Mouse (Mus musculus) myocyte (in vitro differentiated cells): ENCODE measurements around the gene Plxna4. TPM values are rescaled to one million over a fixed set of nuclear protein-coding genes. Genes with fewer than 3 reads are reported as not detected.

Source experiments
- H3K27me3 ChIP-seq: one replicate; pipeline ENCODE4 v1.6.1; 2011; ENCODE audit not compliant: control insufficient read depth, insufficient read depth, insufficient read length
- H3K36me3 ChIP-seq: one replicate; pipeline ENCODE4 v1.6.1; 2011; ENCODE audit not compliant: control insufficient read depth, insufficient read depth
- H3K4me2 ChIP-seq: one replicate; pipeline ENCODE4 v1.6.1; 2011; ENCODE audit warnings: low read depth, control low read depth
- H3K4me3 ChIP-seq: one replicate; pipeline ENCODE4 v1.5.1; 2011; ENCODE audit warnings: mild to moderate bottlenecking, control low read depth, moderate library complexity
- H3K79me2 ChIP-seq: one replicate; pipeline ENCODE4 v1.6.1; 2011; ENCODE audit not compliant: control insufficient read depth, insufficient read depth
- H3ac ChIP-seq: one replicate; pipeline ENCODE4 v1.6.1; 2011; ENCODE audit not compliant: control insufficient read depth, insufficient read length
- CEBPB ChIP-seq: IDR thresholded peaks from 2 replicates; pipeline ENCODE4 v1.6.1; 2011; ENCODE audit warnings: mild to moderate bottlenecking, moderate library complexity; ENCODE audit not compliant: poor library complexity, insufficient read depth, severe bottlenecking
- E2F4 ChIP-seq: IDR thresholded peaks from one replicate; pipeline ENCODE4 v1.6.1; 2011; ENCODE audit warnings: mild to moderate bottlenecking, control low read depth, moderate library complexity; ENCODE audit not compliant: insufficient read depth
- MAX ChIP-seq: IDR thresholded peaks from one replicate; pipeline ENCODE4 v1.6.1; 2011; ENCODE audit warnings: low read depth, mild to moderate bottlenecking, control low read depth
- MYOD1 ChIP-seq, 3 experiments: IDR thresholded peaks; one replicate each; pipeline ENCODE4 v1.6.1; 2011; ENCODE audit warnings: control low read depth in 2 of 3, low read depth in 2 of 3, mild to moderate bottlenecking in 2 of 3, moderate library complexity in 1 of 3; ENCODE audit not compliant: insufficient read length in 2 of 3, control insufficient read depth in 1 of 3
- MYOG ChIP-seq, 3 experiments: IDR thresholded peaks; one replicate each; pipeline ENCODE4 v1.6.1; 2011; ENCODE audit warnings: control low read depth in 2 of 3, low read depth in 2 of 3, mild to moderate bottlenecking in 2 of 3; ENCODE audit not compliant: insufficient read length in 2 of 3, control insufficient read depth in 1 of 3, insufficient read depth in 1 of 3
- POLR2A ChIP-seq: IDR thresholded peaks from one replicate; pipeline ENCODE4 v1.6.1; 2011; ENCODE audit warnings: low read depth, mild to moderate bottlenecking, control low read depth, moderate library complexity; ENCODE audit not compliant: insufficient read length
- POLR2AphosphoS2 ChIP-seq: IDR thresholded peaks from one replicate; pipeline ENCODE4 v1.6.1; 2011; ENCODE audit warnings: low read depth, control low read depth; ENCODE audit not compliant: insufficient read length
- REST ChIP-seq: IDR thresholded peaks from one replicate; pipeline ENCODE4 v1.6.1; 2011; ENCODE audit warnings: mild to moderate bottlenecking, control low read depth, moderate library complexity; ENCODE audit not compliant: insufficient read depth, insufficient read length
- SRF ChIP-seq: IDR thresholded peaks from one replicate; pipeline ENCODE4 v1.6.1; 2011; ENCODE audit warnings: low read depth; ENCODE audit not compliant: control insufficient read depth, insufficient read length
- TCF12 ChIP-seq: IDR thresholded peaks from one replicate; pipeline ENCODE4 v1.6.1; 2011; ENCODE audit warnings: mild to moderate bottlenecking, control low read depth; ENCODE audit not compliant: poor library complexity, insufficient read depth, severe bottlenecking
- TCF3 ChIP-seq: IDR thresholded peaks from one replicate; pipeline ENCODE4 v1.6.1; 2011; ENCODE audit warnings: low read depth, control low read depth; ENCODE audit not compliant: insufficient read length
- USF1 ChIP-seq: IDR thresholded peaks from one replicate; pipeline ENCODE4 v1.6.1; 2011; ENCODE audit warnings: low read depth, mild to moderate bottlenecking, control low read depth, moderate library complexity
- polyA plus RNA-seq: library from polyadenylated mRNA; unstranded; fragments of >200 nt; fragmentation: generic; extraction: Trizol; gene quantifications from one replicate; pipeline ENCODE4 v1.2.1, GENCODE M21; 2012; ENCODE audit warnings: missing spikeins

The Plxna4 gene
- polyA plus RNA-seq, 1 experiment, result 0.70 TPM

DNA sequence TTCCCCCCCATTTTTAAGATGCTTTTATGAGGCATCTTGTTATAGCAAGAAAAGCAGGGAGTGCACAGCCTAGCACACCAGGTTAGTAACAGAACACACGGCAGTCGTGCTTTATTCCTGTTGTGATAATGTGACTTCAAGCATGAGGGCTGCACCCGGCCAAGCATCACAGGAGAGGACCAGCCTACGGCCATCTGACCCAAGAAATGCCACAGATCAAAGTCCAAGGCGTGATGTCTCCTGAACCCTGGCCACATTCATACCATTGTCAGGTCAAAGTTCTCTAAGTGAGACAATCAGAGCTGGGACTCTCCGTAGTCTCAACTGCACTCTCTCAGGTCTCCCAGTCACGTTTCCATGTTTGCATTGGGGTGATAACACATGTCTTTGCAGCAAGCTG, 262.1 kb downstream of the Plxna4 start:
- no peak overlapping the region for H3K4me3 ChIP-seq
- H3K27me3 ChIP-seq, result no peaks in the 10 kb centered on the region
- no peaks in the 10 kb centered on the region for H3K36me3 ChIP-seq
- no peaks in the 10 kb centered on the region for H3K79me2 ChIP-seq
- no peak for TF ChIP-seq CEBPB
- no peak for TF ChIP-seq REST
- no peak for TF ChIP-seq TCF12
- TF ChIP-seq MYOD1 (IDR thresholded peaks at IDR 0.05; ENCODE audit: control insufficient read depth in 1 of 3, insufficient read length in 2 of 3, low read depth in 2 of 3), result no peak
- TF ChIP-seq USF1, result no peak
- no peak for TF ChIP-seq MAX
- TF ChIP-seq MYOG (IDR thresholded peaks at IDR 0.05; ENCODE audit: control insufficient read depth in 1 of 3, insufficient read depth in 1 of 3, insufficient read length in 2 of 3, low read depth in 2 of 3), result no peak
- no peak for TF ChIP-seq POLR2A
- no peak for TF ChIP-seq E2F4
- no peak for TF ChIP-seq POLR2AphosphoS2
- TF ChIP-seq TCF3, result no peak
- TF ChIP-seq SRF, result no peak
- H3K4me2 ChIP-seq, result no peak overlapping the region
- no peak overlapping the region for H3ac ChIP-seq

DNA sequence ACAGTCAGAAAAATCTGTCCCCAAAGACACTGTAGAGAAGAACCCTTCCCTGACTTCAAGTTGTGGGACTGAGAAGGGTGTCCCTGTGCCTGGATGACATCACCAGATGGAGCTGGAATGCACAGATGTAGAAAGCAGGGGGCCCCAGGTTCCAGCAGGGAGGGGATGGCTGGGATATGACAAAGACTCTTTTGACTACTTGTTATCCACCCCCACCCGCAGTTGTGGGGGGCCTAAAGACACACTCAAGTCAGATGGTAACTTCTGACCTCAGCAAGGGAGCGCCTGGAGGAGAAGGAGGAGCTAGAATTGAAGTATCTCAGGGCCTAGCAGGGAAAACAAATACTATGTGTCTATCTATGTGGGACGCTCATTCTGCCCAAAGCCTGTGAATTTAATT, 266.8 kb downstream of the Plxna4 start:
- Histone ChIP-seq H3K79me2 (no peaks in the 10 kb centered on the region), H3K27me3 (no peaks in the 10 kb centered on the region), H3K4me3 (no peak overlapping the region), H3ac (no peak overlapping the region), H3K36me3 (no peaks in the 10 kb centered on the region), H3K4me2 (no peak overlapping the region)
- TF ChIP-seq SRF (no peak), POLR2A (no peak), E2F4 (no peak), MAX (no peak), MYOD1 (IDR thresholded peaks at IDR 0.05; ENCODE audit: control insufficient read depth in 1 of 3, insufficient read length in 2 of 3, low read depth in 2 of 3) (no peak), USF1 (no peak), REST (no peak), MYOG (IDR thresholded peaks at IDR 0.05; ENCODE audit: control insufficient read depth in 1 of 3, insufficient read depth in 1 of 3, insufficient read length in 2 of 3, low read depth in 2 of 3) (no peak), TCF3 (no peak)

DNA sequence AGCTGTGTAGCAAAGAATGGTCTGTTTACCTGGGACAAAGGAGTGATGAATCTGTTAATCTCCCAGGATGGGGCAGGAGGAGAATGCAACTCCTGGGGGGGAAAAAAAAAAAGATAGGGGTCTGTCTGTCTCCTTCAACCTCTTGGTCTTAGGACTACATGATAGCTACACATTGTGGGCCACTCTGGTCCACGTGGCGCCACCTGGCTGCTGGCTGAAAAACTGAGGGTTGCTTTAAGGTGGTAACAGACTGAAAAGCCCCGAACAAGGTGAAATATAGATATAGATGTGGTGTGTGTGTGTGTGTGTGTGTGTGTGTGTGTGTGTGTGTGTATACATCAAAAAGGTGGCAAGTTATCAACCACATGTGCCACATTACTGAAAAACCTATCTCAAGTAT, 267.7 kb downstream of the Plxna4 start:
- H3ac ChIP-seq, result no peak overlapping the region
- H3K27me3 ChIP-seq, result no peaks in the 10 kb centered on the region
- TF ChIP-seq REST (no peak), CEBPB (no peak), POLR2A (no peak), MAX (no peak), MYOG (IDR thresholded peaks at IDR 0.05; ENCODE audit: control insufficient read depth in 1 of 3, insufficient read depth in 1 of 3, insufficient read length in 2 of 3, low read depth in 2 of 3) (no peak), USF1 (no peak)
- no peaks in the 10 kb centered on the region for H3K79me2 ChIP-seq
- no peak overlapping the region for H3K4me2 ChIP-seq
- H3K36me3 ChIP-seq, result no peaks in the 10 kb centered on the region
- no peak overlapping the region for H3K4me3 ChIP-seq

DNA sequence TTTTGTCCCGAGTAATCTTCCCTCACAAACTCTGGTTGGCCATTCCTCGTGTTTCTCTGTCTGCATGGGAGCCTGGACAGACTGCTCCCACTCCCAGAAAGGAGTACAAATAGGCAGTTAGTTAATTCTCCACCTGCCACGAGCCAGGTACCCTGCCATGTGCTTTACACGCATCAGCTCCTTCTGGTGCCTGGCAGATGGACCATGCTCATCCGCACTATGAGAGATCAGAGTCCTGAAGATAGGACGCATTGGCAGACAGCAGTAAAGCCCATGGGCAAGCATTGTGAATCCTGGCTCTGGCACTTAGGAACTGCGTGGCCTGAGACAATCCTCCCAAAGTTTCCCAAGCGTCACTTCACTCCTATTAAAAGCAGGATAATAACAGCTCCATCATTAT, 270.5 kb downstream of the Plxna4 start:
- Histone ChIP-seq H3K36me3 (no peaks in the 10 kb centered on the region), H3K79me2 (no peaks in the 10 kb centered on the region), H3K4me3 (no peak overlapping the region), H3K27me3 (no peaks in the 10 kb centered on the region), H3K4me2 (no peak overlapping the region), H3ac (no peak overlapping the region)
- TF ChIP-seq MYOG (IDR thresholded peaks at IDR 0.05; ENCODE audit: control insufficient read depth in 1 of 3, insufficient read depth in 1 of 3, insufficient read length in 2 of 3, low read depth in 2 of 3), result no peak
- no peak for TF ChIP-seq POLR2AphosphoS2
- TF ChIP-seq E2F4, result no peak
- TF ChIP-seq TCF12, result no peak
- no peak for TF ChIP-seq MAX
- no peak for TF ChIP-seq SRF

DNA sequence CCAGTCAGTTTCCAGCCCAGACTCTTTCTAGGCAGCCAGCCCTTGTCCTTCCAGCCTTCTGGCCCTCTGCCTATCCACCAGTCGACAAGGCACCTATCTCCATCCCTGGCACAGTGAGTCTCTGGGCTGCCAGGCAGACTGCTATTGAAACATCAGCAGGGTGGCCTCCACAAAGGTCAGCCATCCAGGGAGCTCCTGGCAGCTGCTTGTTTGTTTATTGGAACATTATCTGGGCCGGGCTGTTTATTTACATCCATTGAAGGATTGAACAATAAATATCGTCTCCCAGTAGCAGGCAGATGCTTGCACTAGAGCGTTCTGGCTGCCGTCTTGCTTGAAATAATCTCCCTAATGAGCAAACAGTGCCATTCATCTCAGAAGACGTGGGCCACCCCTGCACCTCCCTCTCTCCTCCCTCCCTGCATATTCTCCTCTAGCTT, 273.0 kb downstream of the Plxna4 start:
- Histone ChIP-seq H3K27me3 (no peaks in the 10 kb centered on the region), H3K36me3 (no peaks in the 10 kb centered on the region), H3K79me2 (no peaks in the 10 kb centered on the region), H3K4me2 (no peak overlapping the region), H3ac (no peak overlapping the region), H3K4me3 (no peak overlapping the region)
- TF ChIP-seq POLR2AphosphoS2 (no peak), REST (no peak), POLR2A (no peak), TCF3 (no peak), CEBPB (no peak), MYOD1 (IDR thresholded peaks at IDR 0.05; ENCODE audit: control insufficient read depth in 1 of 3, insufficient read length in 2 of 3, low read depth in 2 of 3) (no peak), MYOG (IDR thresholded peaks at IDR 0.05; ENCODE audit: control insufficient read depth in 1 of 3, insufficient read depth in 1 of 3, insufficient read length in 2 of 3, low read depth in 2 of 3) (no peak), MAX (no peak), E2F4 (no peak), TCF12 (no peak), SRF (no peak), USF1 (no peak)
